In the genomic region with DNA sequence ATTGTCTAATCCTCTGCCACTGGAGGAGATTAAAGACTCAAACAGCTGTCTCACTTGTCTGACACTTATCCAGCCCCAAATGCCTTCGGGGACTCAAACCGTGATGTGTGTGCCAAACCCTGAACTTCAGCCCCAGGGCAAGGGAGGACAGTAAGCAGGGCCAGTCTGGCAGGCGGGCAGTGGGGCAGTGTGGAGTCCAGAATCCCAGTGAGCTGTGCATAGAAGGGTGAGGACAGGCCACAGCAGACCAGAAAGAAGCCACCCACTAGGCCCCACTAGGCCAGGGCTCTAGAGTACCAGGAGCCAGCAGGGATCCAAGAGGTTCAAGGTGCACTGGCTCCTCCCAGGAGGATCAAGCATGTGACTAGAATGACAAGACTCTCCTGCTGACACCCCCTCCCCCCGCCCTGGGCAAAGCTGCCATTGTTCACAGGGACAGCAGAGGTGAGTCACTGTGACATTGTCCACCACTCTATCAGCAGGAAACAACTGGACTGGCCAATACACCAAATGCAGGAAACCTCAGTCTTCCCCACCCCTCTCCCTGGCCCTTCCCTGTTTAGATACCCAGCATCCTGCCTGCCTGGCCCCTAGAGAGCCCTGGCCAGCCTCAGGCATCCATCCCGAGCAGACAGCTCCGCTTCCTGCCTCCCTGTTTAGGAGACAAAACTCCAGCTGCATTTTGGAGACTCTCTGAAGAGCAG, we compare ENCODE assay signal across 8 mouse cellular contexts. TPM values are rescaled to one million over a fixed set of nuclear protein-coding genes. Genes with fewer than 3 reads are reported as not detected.
DNase-seq lines count a peak whose midpoint lies in the region; ATAC-seq and TF ChIP-seq lines count a peak whose summit lies in the region.

No protein-coding gene starts in this region.

- H3K9ac ChIP-seq in forebrain, postnatal 0 days = no peak overlapping the region
- no peak overlapping the region for H3K9ac ChIP-seq in liver, embryonic 15.5 days

- no peak overlapping the region for H3K4me3 ChIP-seq in forebrain, embryonic 10.5 days
- H3K4me3 ChIP-seq in forebrain, postnatal 0 days (ENCODE audit: low read depth, low read length) = no peak overlapping the region
- H3K4me3 ChIP-seq in liver, embryonic 15.5 days (replicated peaks) = no peak overlapping the region

- WGBS in forebrain, embryonic 10.5 days = 53% methylated on average over 6 of the region's 6 CpGs
- 58% methylated on average over 6 of the region's 6 CpGs for WGBS in forebrain, postnatal 0 days
- 23% methylated on average over 6 of the region's 6 CpGs for WGBS in liver, embryonic 15.5 days (ENCODE audit: insufficient replicate concordance)

- H3K4me2 ChIP-seq in forebrain, postnatal 0 days (ENCODE audit: low read depth) = no peak overlapping the region
- H3K4me2 ChIP-seq in liver, embryonic 15.5 days = no peak overlapping the region

- no peak for TF ChIP-seq CTCF in forebrain, postnatal 0 days (IDR thresholded peaks at IDR 0.05; ENCODE audit: low read depth)

- H3K4me1 ChIP-seq in forebrain, embryonic 10.5 days = peaks cover 39% of the 10 kb centered on the region
- peaks cover 13% of the 10 kb centered on the region; the same call in 1 of the 2 replicates for H3K4me1 ChIP-seq in forebrain, postnatal 0 days (ENCODE audit: insufficient read depth)
- peaks cover 38% of the 10 kb centered on the region for H3K4me1 ChIP-seq in liver, embryonic 15.5 days (replicated peaks)

- no peak for DNase-seq in forebrain, embryonic 10.5 days (ENCODE audit: extremely low spot score, low spot score)
- DNase-seq in forebrain, postnatal 0 days = no peak
- DNase-seq in adrenal gland, postnatal 36 days = peak; percentile 76
- peak; percentile 71 for DNase-seq in heart, postnatal 4 days
- DNase-seq in right cerebral cortex, postnatal 10 days (ENCODE audit: low spot score in 2 of 2) = no peak
- DNase-seq in layer of hippocampus, postnatal 14 days (ENCODE audit: low spot score in 2 of 2) = no peak

- no peaks in the 10 kb centered on the region for H3K36me3 ChIP-seq in forebrain, embryonic 10.5 days (replicated peaks)
- H3K36me3 ChIP-seq in forebrain, postnatal 0 days (ENCODE audit: insufficient read depth) = no peaks in the 10 kb centered on the region
- no peaks in the 10 kb centered on the region for H3K36me3 ChIP-seq in liver, embryonic 15.5 days (replicated peaks)

- H3K9me3 ChIP-seq in forebrain, embryonic 10.5 days = no peaks in the 10 kb centered on the region
- no peaks in the 10 kb centered on the region for H3K9me3 ChIP-seq in forebrain, postnatal 0 days (ENCODE audit: low read length)
- H3K9me3 ChIP-seq in liver, embryonic 15.5 days (replicated peaks) = no peaks in the 10 kb centered on the region

- H3K27me3 ChIP-seq in forebrain, embryonic 10.5 days (ENCODE audit: poor library complexity, severe bottlenecking) = no peaks in the 10 kb centered on the region
- H3K27me3 ChIP-seq in forebrain, postnatal 0 days (ENCODE audit: insufficient read depth, low read length) = no peaks in the 10 kb centered on the region
- H3K27me3 ChIP-seq in liver, embryonic 15.5 days = no peaks in the 10 kb centered on the region

- no peak for ATAC-seq in forebrain, postnatal 0 days
- ATAC-seq in liver, embryonic 15.5 days (ENCODE audit: insufficient read depth) = peak; percentile 70
- ATAC-seq in cerebellum, adult (ENCODE audit: insufficient number of reproducible peaks, low FRiP score, low TSS enrichment) = no peak

- H3K27ac ChIP-seq in forebrain, embryonic 10.5 days = peak overlapping the region; percentile 70
- no peak overlapping the region for H3K27ac ChIP-seq in forebrain, postnatal 0 days (ENCODE audit: low read depth, low read length)
- H3K27ac ChIP-seq in liver, embryonic 15.5 days (replicated peaks) = peak overlapping the region; percentile 34; the same call in 1 of the 2 replicates

RNA-seq across cellular contexts. Expression of gene Tspan9, which starts 40.9 kb away (rescaled TPM):
- 39.4 and 41.3 TPM in 2 replicates for polyA plus RNA-seq in forebrain, embryonic 10.5 days (2016; fragmentation: Nextera tagmentation; extraction: Ambion mirVana)
- total RNA-seq in forebrain, postnatal 0 days (2014; rRNA removed) = 140 and 150 TPM in 2 replicates
- polyA plus RNA-seq in forebrain, postnatal 0 days (2015; fragmentation: Nextera tagmentation; extraction: Ambion mirVana) = 52.7 and 63.9 TPM in 2 replicates
- 10 to 100 TPM; 52.0 to 57.2 TPM for total RNA-seq in adrenal gland, postnatal 36 days (2021)
- total RNA-seq in heart, postnatal 4 days (2021) = 100 to 1,000 TPM; 216 TPM
- 22.9 and 23.6 TPM in 2 replicates for polyA plus RNA-seq in liver, embryonic 15.5 days (2015; fragmentation: Nextera tagmentation; extraction: Ambion mirVana)
- total RNA-seq in layer of hippocampus, postnatal 14 days (2021) = 10 to 100 TPM; 62.9 to 72.9 TPM

Comparison
In these comparisons a context has a peak if more than half of its experiments do, and no peak if none do; other contexts are left out.
1. DNase-seq: peak in adrenal gland, postnatal 36 days (2 of 2) and heart, postnatal 4 days (single experiment); none in forebrain, embryonic 10.5 days (single experiment), forebrain, postnatal 0 days (single experiment), right cerebral cortex, postnatal 10 days (0 of 2) and layer of hippocampus, postnatal 14 days (0 of 2).